Mouse (Mus musculus) activated CD4-positive, CD25-positive, alpha-beta regulatory T cell, adult 9 weeks (primary cell): ENCODE measurements around the gene Gm16430. TPM values are rescaled to one million over a fixed set of nuclear protein-coding genes. Genes with fewer than 3 reads are reported as not detected.

Experiments
- polyA plus RNA-seq: library from polyadenylated mRNA; unstranded; fragments of 100-300 nt; shearing (Covaris generic); gene quantifications from one replicate; pipeline ENCODE4 v1.2.1, GENCODE M21; 2017

Gm16430 gene
- polyA plus RNA-seq = not detected

GRCm38 (mm10) chrX:54621911-54622310 is at the start of gene Gm16430:
Gene Gm16430, plus strand, starts transcription at chrX:54622211.

Other genes starting within 250 kb of the Gm16430 start
- not detected for gene Gm16405, start 91.0 kb upstream of the Gm16430 start, polyA plus RNA-seq